Mouse (Mus musculus): Measurements from ENCODE around the gene Il23r. TPM values are rescaled to one million over a fixed set of nuclear protein-coding genes. Genes with fewer than 3 reads are reported as not detected.

Gene Il23r
- polyA plus RNA-seq, 1 experiment from 2014 or later: 0.37 TPM

GRCm38 (mm10) chr6:67375982-67376391 is 115.7 kb downstream of the Il23r start, which contains the start of gene Il12rb2:
Il12rb2 (minus strand) TSS chr6:67376188.
- Histone ChIP-seq H3K27me3 (replicated peaks; ENCODE audit: control insufficient read depth, insufficient read depth, low read length) (peaks cover 10% of the 10 kb centered on the region), H3K4me3 (ENCODE audit: low read length) (peak within 1 kb of the TSS; percentile 32), H3K9me3 (ENCODE audit: control insufficient read depth, low read length) (no peaks in the 10 kb centered on the region), H3K4me1 (ENCODE audit: control insufficient read depth, insufficient read depth, low read length) (no peaks in the 10 kb centered on the region), H3K27ac (ENCODE audit: low read length) (no peak within 1 kb of the TSS), H3K9ac (ENCODE audit: low read depth, low read length) (no peak within 1 kb of the TSS), H3K36me3 (ENCODE audit: control insufficient read depth, insufficient read depth, low read length) (no peaks in the 10 kb centered on the region), H3K4me2 (ENCODE audit: low read depth, low read length) (peak within 1 kb of the TSS; percentile 37)
- no peak for ATAC-seq
- 5% methylated on average over 26 of the region's 26 CpGs for WGBS

Other genes starting within 250 kb of the Il23r start
- 0.06 and 0.09 TPM in 2 replicates for gene Il12rb2, start 115.7 kb downstream of the Il23r start, polyA plus RNA-seq (2015; fragmentation: Nextera tagmentation; extraction: Ambion mirVana)
- 4.6 and 6.3 TPM in 2 replicates for gene Tacstd2, start 43.9 kb upstream of the Il23r start, polyA plus RNA-seq (2015; fragmentation: Nextera tagmentation; extraction: Ambion mirVana)